Mouse (Mus musculus): ENCODE results near the gene Prr18.
A peak's percentile ranks its signal among the peaks of the same experiment; 100 is the strongest.
"Not testable (repeated sequence)": the region's sequence is repeated elsewhere in the genome, so short reads cannot be mapped to it uniquely, and the experiment has no call there.

Gene Prr18

DNA sequence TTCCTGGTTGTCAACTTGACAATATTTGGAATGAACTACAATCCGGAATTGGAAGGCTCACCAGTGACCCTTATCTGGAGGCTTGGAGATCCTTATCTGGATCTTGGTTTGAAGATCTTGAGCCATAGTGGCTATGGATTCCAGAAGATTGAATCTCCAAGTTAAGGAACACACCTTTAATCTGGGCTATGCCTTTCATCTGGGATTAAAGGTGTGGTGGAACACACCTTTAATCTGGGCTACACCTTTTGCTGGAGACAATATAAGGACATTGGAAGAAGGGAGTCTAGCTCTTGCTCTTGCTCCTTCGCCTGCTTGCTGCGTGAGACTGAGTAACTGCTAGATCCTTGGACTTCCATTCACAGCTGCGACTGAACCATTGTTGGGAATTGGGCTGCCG lies at the start of gene Prr18:
TSS of gene Prr18 (plus strand) at position 301 of the 400 bp plus-strand sequence.
- not testable (repeated sequence) for DNase-seq

GRCm38 (mm10) chr17:8289993-8290679 lies 47.1 kb upstream of the Prr18 start:
- DNase-seq = peak in 1 of 2 experiments; percentile 45

DNA sequence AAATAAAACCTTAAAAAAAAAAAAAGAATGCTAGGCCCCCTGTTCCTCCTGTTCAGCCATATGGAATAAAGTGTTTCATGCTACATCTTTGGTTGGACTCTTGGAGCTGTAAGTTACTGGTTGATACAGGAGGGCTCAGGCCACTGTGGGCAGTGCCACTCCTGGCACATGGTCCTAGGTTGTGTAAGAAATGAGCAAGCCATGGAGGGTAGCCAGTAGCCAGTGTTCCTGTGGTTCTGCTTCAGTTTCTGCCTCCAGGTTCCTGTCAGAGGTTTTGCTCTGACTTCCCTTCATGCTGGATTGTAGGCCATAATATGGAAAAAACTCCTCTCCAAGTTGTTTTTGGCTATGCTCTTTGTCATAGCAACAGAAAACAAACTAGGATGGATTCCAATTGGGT lies 46.5 kb upstream of the Prr18 start:
- peak; percentile 50 to 60 for DNase-seq

DNA sequence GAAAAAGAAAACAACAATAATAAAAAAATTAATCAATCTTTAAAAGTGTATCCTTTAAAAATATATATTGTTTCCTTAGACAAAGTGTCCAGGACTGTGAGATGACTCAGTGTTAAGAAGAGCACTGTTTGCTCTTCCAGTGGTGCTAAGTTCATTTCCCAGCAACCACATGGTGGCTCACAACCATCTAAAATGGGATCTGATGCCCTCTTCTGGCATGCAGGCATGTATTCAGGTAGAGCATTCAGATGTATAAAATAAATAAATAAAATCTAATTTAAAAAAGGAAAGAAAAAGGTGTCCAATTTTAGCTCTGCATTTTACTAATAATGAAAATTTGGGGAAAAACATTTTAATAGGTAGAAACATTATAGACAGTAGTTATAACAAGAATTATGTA lies 41.4 kb upstream of the Prr18 start:
- no peak for DNase-seq

GRCm38 (mm10) chr17:8296313-8296844 lies 40.9 kb upstream of the Prr18 start:
- DNase-seq = no peak

- DNase-seq = no peak
Observed at GRCm38 (mm10) chr17:8297746-8298145, 39.5 kb upstream of the Prr18 start.

- DNase-seq = no peak
Observed at GRCm38 (mm10) chr17:8298281-8298680, 39.0 kb upstream of the Prr18 start.

- DNase-seq = no peak
Observed at GRCm38 (mm10) chr17:8299524-8299923, 37.7 kb upstream of the Prr18 start.

- no peak for DNase-seq
Observed at GRCm38 (mm10) chr17:8301515-8301914, 35.7 kb upstream of the Prr18 start.

- DNase-seq = no peak
Observed at GRCm38 (mm10) chr17:8302772-8303438, 34.4 kb upstream of the Prr18 start.

- no peak for DNase-seq
Observed at GRCm38 (mm10) chr17:8303671-8304070, 33.6 kb upstream of the Prr18 start.

GRCm38 (mm10) chr17:8305801-8306200 lies 31.5 kb upstream of the Prr18 start:
- DNase-seq = peak in 1 of 2 experiments; percentile 61

DNA sequence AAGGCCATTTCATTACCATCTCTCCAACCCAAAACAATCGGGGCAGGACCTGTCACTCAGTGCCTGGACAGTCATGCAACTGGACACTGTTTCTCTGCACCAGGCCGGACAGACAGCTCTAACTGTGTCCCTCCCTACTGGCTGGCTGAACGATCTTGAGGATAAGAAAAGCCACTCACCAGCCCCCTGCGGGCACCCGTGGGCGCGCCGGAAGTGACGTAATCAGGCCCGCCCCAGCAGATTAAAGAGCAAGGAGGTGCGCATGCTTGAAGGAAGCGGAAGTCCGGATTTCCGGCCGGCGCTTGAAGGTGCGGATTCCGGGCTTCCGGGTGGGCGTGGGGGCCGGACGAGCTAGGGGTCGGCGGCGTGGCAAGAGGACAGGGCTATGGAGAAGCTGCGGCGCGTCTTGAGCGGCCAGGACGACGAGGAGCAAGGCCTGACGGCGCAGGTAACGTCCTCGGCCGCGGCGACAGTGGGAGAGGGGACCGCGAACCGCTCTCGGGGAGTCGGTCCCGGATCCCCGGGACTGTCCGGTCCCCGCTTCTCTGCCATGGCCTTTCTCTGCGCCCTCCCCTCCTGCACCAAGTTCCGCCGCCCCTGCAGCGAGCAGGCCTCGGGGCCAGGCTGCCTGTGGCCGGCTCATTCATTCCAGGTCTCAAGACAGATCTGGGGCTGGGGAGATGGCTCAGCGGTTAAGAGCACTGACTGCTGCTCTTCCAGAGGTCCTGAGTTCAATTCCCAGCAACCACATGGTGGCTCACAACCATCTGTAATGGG lies 26.2 kb upstream of the Prr18 start, which contains the start of gene Sft2d1:
TSS of gene Sft2d1 (plus strand) at position 265 of the 777 bp plus-strand sequence.
- peak; percentile 97 to 98 for DNase-seq

DNA sequence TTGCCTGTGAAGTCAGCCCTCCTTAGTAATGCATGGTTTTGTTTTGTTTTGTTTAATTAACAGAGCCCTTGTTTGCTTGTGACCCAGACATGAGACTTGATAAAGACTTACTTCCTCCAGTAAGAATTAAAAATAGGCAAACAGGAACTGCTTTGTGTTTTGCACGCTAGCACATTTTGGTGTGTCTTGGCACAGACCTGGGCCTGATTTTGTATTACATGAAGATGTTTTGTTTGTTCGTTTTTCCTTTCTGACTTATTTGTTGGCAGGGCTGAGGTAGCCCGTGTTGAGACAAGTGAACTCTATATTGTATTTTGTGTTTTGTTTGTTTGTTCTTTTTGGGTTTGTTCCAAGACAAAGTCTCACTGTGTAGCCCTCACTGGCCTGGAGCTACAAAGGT lies 25.5 kb upstream of the Prr18 start:
- DNase-seq = no peak

GRCm38 (mm10) chr17:8313976-8314375 lies 23.3 kb upstream of the Prr18 start:
- peak; percentile 54 to 68 for DNase-seq

- DNase-seq = peak in 1 of 2 experiments; percentile 56
Observed at GRCm38 (mm10) chr17:8316251-8316650, 21.0 kb upstream of the Prr18 start.

- DNase-seq = not testable (repeated sequence)
Observed at GRCm38 (mm10) chr17:8326877-8327276, 10.4 kb upstream of the Prr18 start.

DNA sequence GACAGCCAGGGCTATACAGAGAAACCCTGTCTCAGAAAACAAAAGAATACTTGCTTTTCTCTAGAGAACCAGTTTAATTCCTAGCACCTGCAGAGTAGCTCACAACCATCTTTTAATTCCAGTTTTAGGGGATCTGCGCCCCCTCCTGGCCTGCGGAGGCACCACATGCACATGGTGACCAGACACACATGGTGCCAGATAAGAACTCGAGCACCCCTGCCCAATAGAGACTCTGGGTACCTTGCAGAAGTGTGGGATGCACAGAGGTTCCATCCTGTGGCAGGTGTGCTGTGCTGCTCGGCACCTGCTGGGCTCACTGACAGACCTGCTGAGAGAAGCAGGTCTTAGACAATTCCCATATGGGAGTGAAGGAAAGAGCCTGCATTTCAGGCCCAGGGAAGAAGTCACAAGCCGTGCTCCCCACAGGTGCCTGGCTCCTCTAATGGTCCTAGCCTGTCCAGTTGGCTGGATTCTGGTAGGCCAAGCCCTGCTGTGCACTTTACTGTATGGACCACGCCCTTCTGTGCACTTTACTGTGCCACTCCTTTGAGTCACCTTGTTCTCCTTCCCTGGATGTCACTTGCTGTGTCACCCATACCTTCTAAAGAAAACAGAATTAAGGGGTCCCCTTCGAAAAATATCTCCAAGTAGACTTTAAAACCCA lies 8.6 kb upstream of the Prr18 start:
- peak in 1 of 2 experiments; percentile 50 for DNase-seq

DNA sequence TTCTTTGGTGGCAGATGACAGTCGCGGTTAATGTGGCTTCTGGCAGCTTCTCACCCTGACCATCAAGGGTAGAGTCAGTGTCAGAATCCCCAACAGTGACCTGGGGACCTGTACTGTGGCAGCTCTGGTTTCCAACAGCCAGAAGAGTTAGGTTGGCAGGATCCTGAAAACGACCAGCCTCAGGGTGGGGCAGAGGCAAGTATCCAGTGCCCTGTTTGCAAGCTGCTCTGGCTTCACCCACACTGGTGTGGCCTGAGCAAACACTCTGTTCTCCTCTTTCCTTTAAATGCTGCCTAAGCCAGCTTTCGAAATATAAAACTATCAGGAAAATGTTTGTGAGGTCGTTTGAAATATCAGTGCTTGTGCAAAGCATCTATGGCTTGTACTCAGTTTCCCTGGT lies 6.7 kb upstream of the Prr18 start:
- no peak for DNase-seq

GRCm38 (mm10) chr17:8339666-8340374 lies 2.6 kb downstream of the Prr18 start:
- DNase-seq = no peak

DNA sequence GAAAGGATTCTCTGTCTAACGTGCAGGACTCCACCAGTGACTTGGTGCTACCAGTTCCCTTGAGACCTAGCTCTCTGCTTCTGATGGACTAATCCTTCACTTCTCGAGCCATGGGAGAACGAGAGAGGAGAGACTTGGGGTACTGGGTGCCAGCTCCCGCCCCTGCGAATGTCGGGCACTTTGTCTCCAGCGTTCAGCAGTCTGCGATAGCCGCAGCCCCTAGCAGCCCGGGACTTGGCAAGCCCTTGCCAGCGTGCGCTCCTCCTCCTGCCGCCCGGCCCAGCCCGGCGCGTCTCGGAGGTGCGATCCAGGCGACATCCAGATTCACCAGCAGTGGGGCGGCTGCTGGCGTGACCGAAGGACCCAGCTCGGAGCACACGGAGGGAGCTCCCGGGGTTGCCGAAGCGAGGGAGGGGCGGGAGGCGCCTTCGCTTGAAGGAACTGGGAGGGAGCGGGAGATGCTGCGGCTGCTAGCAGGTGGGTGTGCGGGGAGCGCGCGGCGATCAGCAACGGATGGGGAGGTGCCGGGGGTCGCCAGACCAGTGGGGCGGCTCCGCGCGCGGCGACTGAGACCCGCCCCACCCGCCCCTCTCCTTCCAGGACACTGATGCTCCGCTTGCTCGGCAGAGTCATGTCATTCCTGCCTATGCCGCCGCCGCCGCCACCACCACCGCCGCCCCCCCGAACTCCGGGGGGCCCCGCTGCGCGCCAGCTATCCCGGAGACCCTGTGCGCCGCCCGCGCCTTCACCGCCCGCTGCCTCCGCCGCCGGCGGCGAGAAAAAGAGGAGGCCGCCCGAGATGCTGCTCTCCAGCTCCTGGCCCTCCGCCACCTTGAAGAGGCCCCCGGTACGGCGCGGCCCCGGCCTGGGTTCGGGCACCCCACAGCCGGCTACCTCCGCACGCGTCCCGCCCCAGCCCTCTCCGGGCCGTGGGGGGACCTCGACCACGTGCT lies 3.4 kb downstream of the Prr18 start:
- peak; percentile 8 to 57 for DNase-seq
